Mouse (Mus musculus) myocyte (in vitro differentiated cells): ENCODE measurements at regions not wholly inside any gene's neighbourhood (a gene's known extent, or its start where the extent isn't known, plus 50 kb on each side); places are given as distances from the start of the nearest gene placed in this dataset.

ENCODE experiments used
- CEBPB ChIP-seq: IDR thresholded peaks from 2 replicates; pipeline ENCODE4 v1.6.1; 2011; ENCODE audit warnings: mild to moderate bottlenecking, moderate library complexity; ENCODE audit not compliant: poor library complexity, insufficient read depth, severe bottlenecking
- E2F4 ChIP-seq: IDR thresholded peaks from one replicate; pipeline ENCODE4 v1.6.1; 2011; ENCODE audit warnings: mild to moderate bottlenecking, control low read depth, moderate library complexity; ENCODE audit not compliant: insufficient read depth
- MAX ChIP-seq: IDR thresholded peaks from one replicate; pipeline ENCODE4 v1.6.1; 2011; ENCODE audit warnings: low read depth, mild to moderate bottlenecking, control low read depth
- MYOD1 ChIP-seq, 3 experiments: IDR thresholded peaks; one replicate each; pipeline ENCODE4 v1.6.1; 2011; ENCODE audit warnings: control low read depth in 2 of 3, low read depth in 2 of 3, mild to moderate bottlenecking in 2 of 3, moderate library complexity in 1 of 3; ENCODE audit not compliant: insufficient read length in 2 of 3, control insufficient read depth in 1 of 3
- MYOG ChIP-seq, 3 experiments: IDR thresholded peaks; one replicate each; pipeline ENCODE4 v1.6.1; 2011; ENCODE audit warnings: control low read depth in 2 of 3, low read depth in 2 of 3, mild to moderate bottlenecking in 2 of 3; ENCODE audit not compliant: insufficient read length in 2 of 3, control insufficient read depth in 1 of 3, insufficient read depth in 1 of 3
- POLR2A ChIP-seq: IDR thresholded peaks from one replicate; pipeline ENCODE4 v1.6.1; 2011; ENCODE audit warnings: low read depth, mild to moderate bottlenecking, control low read depth, moderate library complexity; ENCODE audit not compliant: insufficient read length
- POLR2AphosphoS2 ChIP-seq: IDR thresholded peaks from one replicate; pipeline ENCODE4 v1.6.1; 2011; ENCODE audit warnings: low read depth, control low read depth; ENCODE audit not compliant: insufficient read length
- REST ChIP-seq: IDR thresholded peaks from one replicate; pipeline ENCODE4 v1.6.1; 2011; ENCODE audit warnings: mild to moderate bottlenecking, control low read depth, moderate library complexity; ENCODE audit not compliant: insufficient read depth, insufficient read length
- SRF ChIP-seq: IDR thresholded peaks from one replicate; pipeline ENCODE4 v1.6.1; 2011; ENCODE audit warnings: low read depth; ENCODE audit not compliant: control insufficient read depth, insufficient read length
- TCF12 ChIP-seq: IDR thresholded peaks from one replicate; pipeline ENCODE4 v1.6.1; 2011; ENCODE audit warnings: mild to moderate bottlenecking, control low read depth; ENCODE audit not compliant: poor library complexity, insufficient read depth, severe bottlenecking
- TCF3 ChIP-seq: IDR thresholded peaks from one replicate; pipeline ENCODE4 v1.6.1; 2011; ENCODE audit warnings: low read depth, control low read depth; ENCODE audit not compliant: insufficient read length
- USF1 ChIP-seq: IDR thresholded peaks from one replicate; pipeline ENCODE4 v1.6.1; 2011; ENCODE audit warnings: low read depth, mild to moderate bottlenecking, control low read depth, moderate library complexity

GRCm38 (mm10) chr16:31576422-31576821 lies 86.8 kb upstream of the Dlg1 start:
- TF ChIP-seq MYOD1 (IDR thresholded peaks at IDR 0.05; ENCODE audit: control insufficient read depth in 1 of 3, insufficient read length in 2 of 3, low read depth in 2 of 3) (no peak), POLR2A (no peak), POLR2AphosphoS2 (no peak), MYOG (IDR thresholded peaks at IDR 0.05; ENCODE audit: control insufficient read depth in 1 of 3, insufficient read depth in 1 of 3, insufficient read length in 2 of 3, low read depth in 2 of 3) (no peak), TCF12 (no peak), E2F4 (no peak), USF1 (no peak), CEBPB (no peak), TCF3 (no peak), REST (no peak), MAX (no peak), SRF (no peak)
